Mouse (Mus musculus) hindbrain, embryonic 13.5 days (tissue): Measurements from ENCODE around the gene AU022751. TPM values are rescaled to one million over a fixed set of nuclear protein-coding genes. Genes with fewer than 3 reads are reported as not detected.
A peak's percentile ranks its signal among the peaks of the same experiment; 100 is the strongest.
"Not testable (repeated sequence)": the region's sequence is repeated elsewhere in the genome, so short reads cannot be mapped to it uniquely, and the experiment has no call there.

Source experiments
- ATAC-seq: fragments of 200-750 bp; cut with Nextera tagmentation; 2 replicates; pipeline ENCODE4 v1.8.0; 2017; ENCODE audit warnings: moderate TSS enrichment; ENCODE audit not compliant: low FRiP score
- H3K27ac ChIP-seq: fragments of 300-500 bp; sonication (generic); 2 replicates; pipeline ENCODE4 v1.5.1; 2015; ENCODE audit warnings: inconsistent platforms, mild to moderate bottlenecking, moderate library complexity
- H3K27me3 ChIP-seq: fragments of 300-500 bp; sonication (generic); 2 replicates; pipeline ENCODE4 v1.6.1; 2015; ENCODE audit warnings: mild to moderate bottlenecking, inconsistent platforms
- H3K36me3 ChIP-seq: fragments of 300-500 bp; sonication (generic); 2 replicates; pipeline ENCODE4 v1.6.1; 2015; ENCODE audit warnings: mild to moderate bottlenecking, inconsistent platforms
- H3K4me1 ChIP-seq: fragments of 300-500 bp; sonication (generic); replicated peaks from 2 replicates; pipeline ENCODE4 v1.6.1; 2015; ENCODE audit warnings: inconsistent platforms
- H3K4me2 ChIP-seq: fragments of 300-500 bp; sonication (generic); 2 replicates; pipeline ENCODE4 v1.6.1; 2015; ENCODE audit warnings: inconsistent platforms, mild to moderate bottlenecking, moderate library complexity
- H3K4me3 ChIP-seq: fragments of 300-500 bp; sonication (generic); 2 replicates; pipeline ENCODE4 v1.5.1; 2015; ENCODE audit warnings: mild to moderate bottlenecking, inconsistent platforms
- H3K9ac ChIP-seq: fragments of 300-500 bp; sonication (generic); 2 replicates; pipeline ENCODE4 v1.6.1; 2015; ENCODE audit warnings: mild to moderate bottlenecking, inconsistent platforms
- H3K9me3 ChIP-seq: fragments of 300-500 bp; sonication (generic); 2 replicates; pipeline ENCODE4 v1.6.1; 2016; ENCODE audit warnings: inconsistent platforms
- WGBS: fragments of 180-500 bp; shearing (Covaris S2); methylation state at CpG from one replicate; pipeline ENCODE4 v1.1.7; 2015; 5-methylcytosine and 5-hydroxymethylcytosine counted together
- microRNA-seq: library from miRNA; unstranded; fragments of <30 nt; microRNA quantifications from one replicate; pipeline ENCODE4, GENCODE M21; 2016
- polyA plus RNA-seq: library from polyadenylated mRNA; unstranded; fragments of >200 nt; fragmentation: Nextera tagmentation; extraction: Ambion mirVana; gene quantifications from 2 replicates; pipeline ENCODE4 v1.2.1, GENCODE M21; 2015

Gene AU022751
- polyA plus RNA-seq, result 0.14 TPM in 1 of 2 replicates, not detected in the other

DNA sequence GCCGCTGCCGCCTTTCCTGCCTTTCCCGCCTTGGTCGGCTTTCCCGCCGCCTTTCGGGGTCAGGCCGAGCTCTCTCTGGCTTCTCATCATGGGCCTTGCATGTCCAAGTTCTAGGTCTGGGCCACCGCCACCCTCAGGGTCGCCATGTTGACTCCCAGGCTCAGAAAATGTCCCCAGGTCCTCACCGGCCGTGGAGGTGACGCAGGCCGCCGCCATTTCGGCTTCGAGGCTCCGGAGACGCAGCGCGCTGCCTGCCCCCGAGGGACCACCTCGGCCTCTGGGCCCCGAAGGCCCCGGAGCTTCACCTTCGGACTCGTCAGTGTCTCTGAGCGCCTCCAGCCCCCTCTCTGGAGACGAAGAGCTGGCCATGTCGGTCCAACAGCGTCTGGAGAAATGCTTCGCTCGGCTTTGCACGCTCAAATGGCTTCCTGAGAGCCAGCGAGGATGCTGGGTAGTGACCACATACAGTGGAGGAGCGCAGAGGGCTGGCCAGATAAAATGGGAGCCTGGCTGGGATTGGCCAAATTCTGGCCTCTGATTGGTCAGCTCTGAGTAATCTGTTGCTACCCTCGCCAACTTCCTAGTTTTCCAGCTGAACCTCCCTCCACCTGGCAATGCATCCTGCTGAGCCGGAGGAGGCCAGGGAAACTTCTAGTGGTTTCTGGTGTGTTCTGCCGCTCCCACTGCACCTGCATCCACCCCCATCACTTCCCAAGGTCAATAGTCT is at the start of gene AU022751:
AU022751 (minus strand) TSS at position 466 of the 727 bp plus-strand sequence.
- Histone ChIP-seq H3K36me3 (no peaks in the 10 kb centered on the region; the same call in 1 of the 2 replicates), H3K9ac (no peak within 1 kb of the TSS), H3K4me3 (no peak within 1 kb of the TSS), H3K27me3 (no peaks in the 10 kb centered on the region), H3K4me1 (no peaks in the 10 kb centered on the region), H3K9me3 (peaks cover 20% of the 10 kb centered on the region), H3K4me2 (no peak within 1 kb of the TSS), H3K27ac (no peak within 1 kb of the TSS)
- WGBS, result 89% methylated on average over 39 of the region's 39 CpGs
- ATAC-seq, result no peak

DNA sequence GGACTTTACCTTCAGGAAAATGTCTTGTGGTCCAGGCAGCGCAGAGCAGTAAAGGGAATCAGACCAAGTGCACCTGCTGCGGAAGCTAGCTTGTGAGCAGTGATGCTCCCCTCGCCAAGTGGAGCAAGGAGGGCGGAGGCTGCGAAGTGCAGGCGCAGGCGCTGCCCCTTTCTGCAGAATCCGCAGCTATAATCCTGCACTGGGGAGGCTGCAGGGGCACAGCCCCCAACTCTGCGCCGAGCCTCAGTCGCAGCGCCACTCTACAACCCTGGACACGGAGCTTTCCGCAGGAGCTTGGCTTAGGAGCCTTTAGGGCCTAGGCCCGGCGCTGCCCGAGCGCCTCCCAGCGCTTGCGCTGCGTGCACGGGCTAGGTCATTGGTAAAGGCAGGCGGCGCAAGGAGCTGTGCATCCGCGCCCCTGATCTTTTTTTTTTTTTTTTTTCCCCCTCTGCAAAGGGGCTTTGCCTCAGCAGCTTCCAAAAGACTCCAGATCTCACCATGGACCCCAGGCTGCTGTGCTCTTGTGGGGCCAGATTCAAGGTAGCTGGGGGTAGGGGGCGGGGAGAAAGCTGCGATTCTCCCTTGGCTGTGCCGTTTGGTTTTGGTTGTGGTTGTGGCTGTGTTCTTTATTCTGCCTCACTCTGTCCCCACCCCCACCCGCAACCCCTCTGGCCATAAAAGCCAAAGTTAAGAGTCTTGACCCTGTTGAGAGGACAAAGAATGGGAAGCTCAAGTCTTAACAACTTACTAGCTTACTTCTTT is 9.0 kb upstream of the AU022751 start:
- peak overlapping the region; percentile 72 for H3K27ac ChIP-seq
- no peaks in the 10 kb centered on the region for H3K27me3 ChIP-seq
- no peaks in the 10 kb centered on the region for H3K4me1 ChIP-seq
- WGBS, result 12% methylated on average over 28 of the region's 30 CpGs
- peak overlapping the region; percentile 71 for H3K9ac ChIP-seq
- peak overlapping the region; percentile 48 for H3K4me3 ChIP-seq
- no peaks in the 10 kb centered on the region for H3K9me3 ChIP-seq
- no peaks in the 10 kb centered on the region for H3K36me3 ChIP-seq
- ATAC-seq, result peak; percentile 97
- peak overlapping the region; percentile 57 for H3K4me2 ChIP-seq

DNA sequence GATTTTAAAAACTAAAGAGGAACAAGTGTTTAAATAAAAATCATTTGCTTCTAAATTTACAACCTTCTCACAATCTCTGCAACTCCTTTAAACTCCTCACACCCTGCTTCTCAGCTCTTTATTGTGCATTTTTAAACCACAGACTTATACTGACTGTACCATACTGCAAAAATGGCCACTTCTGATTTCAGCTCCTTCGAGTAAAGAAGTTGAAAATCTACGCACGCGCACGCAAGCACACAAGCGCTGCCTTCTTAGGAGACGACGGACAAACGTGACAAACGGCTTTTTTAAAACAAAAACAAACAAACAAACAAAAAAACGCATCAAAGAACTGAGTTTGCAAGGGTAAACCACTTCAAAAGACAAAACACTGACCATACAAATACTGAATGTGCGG is 8.3 kb upstream of the AU022751 start:
- Histone ChIP-seq H3K4me2 (peak overlapping the region; percentile 57), H3K9ac (peak overlapping the region; percentile 71), H3K27me3 (no peaks in the 10 kb centered on the region), H3K4me1 (no peaks in the 10 kb centered on the region), H3K9me3 (no peaks in the 10 kb centered on the region), H3K4me3 (peak overlapping the region; percentile 48), H3K36me3 (no peaks in the 10 kb centered on the region), H3K27ac (peak overlapping the region; percentile 72)
- WGBS, result 24% methylated on average over 12 of the region's 12 CpGs
- peak; percentile 74 for ATAC-seq

DNA sequence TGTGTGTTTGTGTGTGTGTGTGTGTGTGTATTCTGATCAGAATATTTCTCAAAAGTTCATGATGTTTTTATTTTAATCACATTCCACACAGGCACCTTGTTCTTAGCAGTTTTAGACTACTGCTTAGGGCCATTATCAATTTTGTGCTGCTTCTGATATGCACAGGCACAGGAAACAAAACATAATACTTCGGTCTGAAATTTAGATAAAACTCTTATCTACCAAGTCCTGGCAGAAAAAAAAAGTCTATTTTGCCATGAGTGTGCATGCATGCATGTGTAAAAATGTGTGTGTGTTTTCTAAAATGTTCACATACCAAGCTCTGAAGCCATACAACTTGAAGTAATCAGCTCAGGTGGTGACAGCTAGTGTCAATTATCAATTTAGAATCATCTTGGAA is 21.7 kb downstream of the AU022751 start:
- 85% methylated on average over 1 of the region's 1 CpGs for WGBS

DNA sequence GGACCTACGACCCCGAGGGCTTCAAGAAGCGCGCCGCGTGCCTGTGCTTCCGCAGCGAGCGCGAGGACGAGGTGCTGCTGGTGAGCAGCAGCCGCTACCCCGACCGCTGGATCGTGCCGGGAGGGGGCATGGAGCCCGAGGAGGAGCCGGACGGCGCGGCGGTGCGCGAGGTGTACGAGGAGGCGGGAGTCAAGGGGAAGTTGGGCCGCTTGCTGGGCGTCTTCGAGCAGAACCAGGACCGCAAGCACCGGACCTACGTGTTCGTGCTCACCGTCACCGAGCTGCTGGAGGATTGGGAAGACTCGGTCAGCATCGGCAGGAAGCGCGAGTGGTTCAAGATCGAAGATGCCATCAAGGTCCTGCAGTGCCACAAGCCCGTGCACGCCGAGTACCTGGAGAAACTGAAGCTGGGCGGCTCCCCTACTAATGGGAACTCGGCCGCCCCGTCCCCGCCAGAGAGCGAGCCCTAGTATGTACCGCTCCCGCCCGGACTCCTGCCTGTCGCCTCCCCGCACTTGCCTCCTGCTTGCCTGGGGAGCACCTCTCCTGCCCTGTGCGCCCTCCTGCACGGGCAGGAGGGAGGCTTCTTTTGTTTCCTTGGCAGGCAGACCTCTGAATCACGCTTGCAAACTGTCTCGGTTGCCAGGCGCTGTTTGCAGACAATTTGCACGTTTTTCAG is 35.1 kb downstream of the AU022751 start:
- Histone ChIP-seq H3K4me3 (peak overlapping the region; percentile 43), H3K27ac (peak overlapping the region; percentile 79), H3K4me1 (peaks cover 12% of the 10 kb centered on the region; the same call in 1 of the 2 replicates), H3K4me2 (peak overlapping the region; percentile 52)
- ATAC-seq, result peak; percentile 77
- H3K9ac ChIP-seq, H3K9me3 ChIP-seq, H3K27me3 ChIP-seq, H3K36me3 ChIP-seq: not testable (repeated sequence)
- 17% methylated on average over 1 of the region's 60 CpGs for WGBS

More for the DNA sequence above, 21.7 kb downstream of the AU022751 start:
- H3K9me3 ChIP-seq, result no peaks in the 10 kb centered on the region
- H3K9ac ChIP-seq, result no peak overlapping the region
- no peak for ATAC-seq
- no peaks in the 10 kb centered on the region for H3K36me3 ChIP-seq
- no peak overlapping the region for H3K27ac ChIP-seq
- no peak overlapping the region for H3K4me2 ChIP-seq
- no peaks in the 10 kb centered on the region for H3K4me1 ChIP-seq
- H3K27me3 ChIP-seq, result no peaks in the 10 kb centered on the region
- H3K4me3 ChIP-seq, result no peak overlapping the region

DNA sequence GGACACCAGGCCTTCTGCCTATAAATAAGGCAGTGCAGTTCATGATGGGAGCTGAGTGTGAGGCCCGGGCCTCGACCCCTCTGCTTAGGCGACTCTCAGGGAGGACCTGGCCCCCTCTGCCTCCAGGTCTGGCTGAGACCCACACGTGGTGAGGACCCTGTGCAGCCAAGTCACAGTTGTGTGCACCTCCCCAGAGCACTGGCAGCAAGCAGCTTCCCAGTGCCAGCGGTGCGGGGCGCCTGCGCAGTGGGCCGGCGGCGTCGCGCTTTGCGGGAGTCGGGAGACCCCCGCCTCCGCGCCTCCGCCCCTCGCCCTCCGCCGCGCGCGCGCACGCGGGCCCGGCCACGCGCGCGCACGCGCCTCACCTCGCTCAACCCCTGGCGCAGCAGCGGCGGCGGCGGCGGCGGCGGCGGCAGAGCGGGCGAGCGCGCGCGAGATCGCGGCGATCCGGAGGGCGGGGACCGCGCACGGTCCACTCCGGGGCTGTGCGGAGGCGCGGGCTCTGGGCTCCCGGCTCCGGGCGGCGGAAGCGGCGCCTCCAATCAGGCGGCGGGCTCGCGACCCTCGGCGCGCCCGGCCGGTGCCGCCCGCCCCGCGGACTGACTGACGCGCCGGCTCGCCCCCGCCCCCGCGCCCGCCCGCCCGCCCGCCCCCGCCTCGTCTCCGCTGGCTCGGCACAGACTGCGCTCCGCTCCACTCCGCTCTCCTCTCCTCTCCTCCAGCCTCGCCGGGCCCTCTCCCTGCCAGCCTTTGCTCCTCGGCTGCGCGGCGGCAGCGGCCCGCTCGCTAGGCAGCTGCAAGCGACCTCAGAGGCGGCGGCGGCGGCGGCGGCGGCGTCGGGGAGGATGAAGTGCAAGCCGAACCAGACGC is 35.9 kb downstream of the AU022751 start, which contains the start of gene Nudt11:
Nudt11 (plus strand) TSS at position 388 of the 870 bp plus-strand sequence.
- H3K9me3 ChIP-seq, H3K27me3 ChIP-seq, H3K9ac ChIP-seq, H3K36me3 ChIP-seq: not testable (repeated sequence)
- ATAC-seq, result peak; percentile 92
- no CpG with 5 or more reads among the region's 121 CpGs for WGBS
- Histone ChIP-seq H3K4me2 (peak within 1 kb of the TSS; percentile 52; the same call in 1 of the 2 replicates), H3K4me3 (peak within 1 kb of the TSS; percentile 43), H3K4me1 (peaks cover 12% of the 10 kb centered on the region; the same call in 1 of the 2 replicates), H3K27ac (peak within 1 kb of the TSS; percentile 79)

Small RNA genes within 50 kb of the gene (microRNA-seq; reads per million reads assigned to microRNA genes)
- gene Gm27360, result not detected

Other genes with a start within 250 kb of the AU022751 start
- 18.1 and 19.0 TPM in 2 replicates for gene Nudt11, start 36.0 kb downstream of the AU022751 start, polyA plus RNA-seq
- gene Nudt10, start 89.6 kb upstream of the AU022751 start, polyA plus RNA-seq, result 50.1 and 53.7 TPM in 2 replicates
- 0.06 and 0.26 TPM in 2 replicates for gene Bmp15, start 237.3 kb upstream of the AU022751 start, polyA plus RNA-seq